Mouse (Mus musculus): ENCODE measurements around the gene Atp6v1e1.
A peak's percentile ranks its signal among the peaks of the same experiment; 100 is the strongest.
"Not testable (repeated sequence)": the region's sequence is repeated elsewhere in the genome, so short reads cannot be mapped to it uniquely, and the experiment has no call there.

Atp6v1e1 gene

GRCm38 (mm10) chr6:120822307-120822928, at the start of gene Atp6v1e1:
Gene Atp6v1e1 (minus strand): TSS chr6:120822793.
- peak; percentile 95 for DNase-seq

GRCm38 (mm10) chr6:120871286-120871685, 48.7 kb upstream of the Atp6v1e1 start:
- peak; percentile 40 for DNase-seq

GRCm38 (mm10) chr6:120868824-120869223, 46.2 kb upstream of the Atp6v1e1 start:
- DNase-seq = no peak

- DNase-seq = no peak
These were observed 43.6 kb upstream of the Atp6v1e1 start for GRCm38 (mm10) chr6:120866051-120866814.

- no peak for DNase-seq
These were observed 37.5 kb upstream of the Atp6v1e1 start for GRCm38 (mm10) chr6:120860079-120860478.

- DNase-seq = no peak
These were observed 35.7 kb upstream of the Atp6v1e1 start for GRCm38 (mm10) chr6:120858217-120858711.

GRCm38 (mm10) chr6:120854413-120854812, 31.8 kb upstream of the Atp6v1e1 start:
- DNase-seq = no peak

GRCm38 (mm10) chr6:120850720-120851119, 28.1 kb upstream of the Atp6v1e1 start:
- not testable (repeated sequence) for DNase-seq

- DNase-seq = no peak
These were observed 19.2 kb upstream of the Atp6v1e1 start for GRCm38 (mm10) chr6:120841754-120842153.

GRCm38 (mm10) chr6:120840258-120840657, 17.7 kb upstream of the Atp6v1e1 start:
- DNase-seq = no peak

GRCm38 (mm10) chr6:120837152-120837530, 14.5 kb upstream of the Atp6v1e1 start:
- DNase-seq = no peak

- no peak for DNase-seq
These were observed 14.0 kb upstream of the Atp6v1e1 start for GRCm38 (mm10) chr6:120836389-120837151.

- DNase-seq = peak; percentile 95
These were observed 13.1 kb upstream of the Atp6v1e1 start, which contains the start of gene Bcl2l13 for GRCm38 (mm10) chr6:120835474-120836374. Gene Bcl2l13 (plus strand): TSS chr6:120836212.

- DNase-seq = no peak
These were observed 12.3 kb upstream of the Atp6v1e1 start for GRCm38 (mm10) chr6:120834766-120835321.

GRCm38 (mm10) chr6:120832097-120832496, 9.5 kb upstream of the Atp6v1e1 start:
- DNase-seq = no peak

- DNase-seq = no peak
These were observed 8.4 kb upstream of the Atp6v1e1 start for GRCm38 (mm10) chr6:120830866-120831608.

- DNase-seq = no peak
These were observed 7.5 kb upstream of the Atp6v1e1 start for GRCm38 (mm10) chr6:120830056-120830455.

- DNase-seq = peak; percentile 25
These were observed 483 bp upstream of the Atp6v1e1 start for GRCm38 (mm10) chr6:120822937-120823614.

- DNase-seq = no peak
These were observed 878 bp downstream of the Atp6v1e1 start for GRCm38 (mm10) chr6:120821715-120822114.

- DNase-seq = no peak
These were observed 1.7 kb downstream of the Atp6v1e1 start for GRCm38 (mm10) chr6:120820941-120821340.

GRCm38 (mm10) chr6:120820144-120820543, 2.4 kb downstream of the Atp6v1e1 start:
- DNase-seq = peak; percentile 38
